Mouse (Mus musculus) cerebellum, adult 9-11 months (tissue): ENCODE results near the gene Parp9.
A peak's percentile ranks its signal among the peaks of the same experiment; 100 is the strongest.
"Not testable (repeated sequence)": the region's sequence is repeated elsewhere in the genome, so short reads cannot be mapped to it uniquely, and the experiment has no call there.

Experiments
- DNase-seq: peaks from one replicate; pipeline ENCODE4 v3.0.0; 2022

Parp9 gene

DNA sequence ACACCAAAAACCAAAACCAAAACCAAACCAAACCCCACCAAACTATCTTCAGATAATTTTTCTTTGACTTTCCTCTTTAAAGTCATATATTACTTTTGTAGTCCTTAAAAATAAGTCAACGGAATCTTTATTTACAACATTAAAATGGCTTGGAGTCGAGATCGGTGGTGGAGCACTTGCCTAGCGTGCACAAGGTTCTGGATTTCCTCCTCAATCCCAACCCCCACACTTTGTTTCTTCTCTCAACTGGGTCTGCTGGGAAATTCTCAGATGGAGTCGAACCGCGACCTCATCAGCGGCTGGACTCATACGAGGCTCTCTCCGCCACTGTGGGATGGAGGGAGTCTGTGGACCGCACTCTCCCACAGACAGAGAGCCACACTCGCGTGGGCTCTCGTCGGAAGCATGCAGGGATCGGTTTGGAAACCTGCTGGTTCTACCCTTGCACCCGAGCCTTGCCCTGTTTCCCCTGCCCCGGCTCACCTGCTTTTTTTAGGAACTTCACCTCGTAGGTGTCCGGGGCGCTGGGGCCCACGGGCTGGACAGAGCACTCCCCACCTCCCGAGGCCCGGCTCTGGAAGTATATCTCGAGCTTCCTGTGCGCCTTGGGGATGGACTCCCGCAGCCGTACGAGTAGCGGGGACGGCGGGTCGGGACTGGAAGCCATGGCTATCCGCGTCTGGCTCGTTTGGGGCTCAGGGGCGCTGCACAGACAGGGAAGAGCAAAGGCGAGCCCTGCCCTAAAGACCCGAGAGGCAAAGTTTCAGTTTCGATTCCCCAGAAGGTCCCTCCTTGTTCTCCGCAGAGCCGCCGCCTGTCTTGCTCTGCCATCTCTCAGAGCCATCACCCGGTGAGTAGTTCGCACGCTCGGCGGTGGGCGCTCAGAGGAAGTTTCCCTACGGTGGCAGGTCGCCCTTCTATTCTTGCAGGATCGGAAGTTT is at the start of gene Parp9, which contains the start of gene Dtx3l:
TSS of gene Parp9 (plus strand) at position 260 of the 941 bp plus-strand sequence.
TSS of gene Dtx3l (minus strand) at position 941 of the 941 bp plus-strand sequence.
- DNase-seq: peak; percentile 30

DNA sequence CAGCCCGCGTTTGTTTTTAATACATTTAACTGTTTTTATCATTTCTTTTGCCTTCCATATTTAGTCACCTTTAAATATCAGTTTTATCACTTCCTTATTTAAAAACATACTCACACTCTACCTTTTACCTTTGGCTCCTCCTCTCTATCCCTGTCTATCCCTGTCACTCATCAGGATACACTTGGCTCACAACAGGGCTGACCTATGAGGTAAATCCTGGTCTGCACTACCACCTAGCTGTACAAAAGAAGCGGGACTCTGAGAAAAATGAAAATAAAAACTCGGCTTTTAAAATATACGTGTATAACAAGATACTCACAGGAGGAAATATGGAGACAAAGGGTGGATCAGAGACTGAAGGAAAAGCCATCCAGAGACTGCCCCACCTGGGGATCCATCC is 49.4 kb upstream of the Parp9 start:
- DNase-seq: no peak

DNA sequence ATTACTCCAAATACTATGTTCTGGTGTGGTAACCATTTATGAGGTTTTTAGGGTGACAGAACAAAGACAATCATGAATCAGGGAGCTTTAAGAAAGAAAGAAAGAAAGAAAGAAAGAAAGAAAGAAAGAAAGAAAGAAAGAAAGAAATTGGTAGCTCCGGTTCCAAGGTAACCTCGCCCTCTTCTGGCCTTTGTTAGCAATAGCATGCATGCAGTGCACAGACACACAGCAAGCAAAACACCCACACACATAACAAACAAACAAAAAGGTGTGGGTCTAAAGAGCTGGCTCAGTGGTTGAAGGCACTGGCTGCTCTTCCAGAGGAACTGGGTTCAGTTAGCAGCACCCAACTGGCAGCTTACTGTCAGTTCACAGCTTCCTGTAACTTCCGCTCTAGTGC is 47.6 kb upstream of the Parp9 start:
- no peak for DNase-seq

DNA sequence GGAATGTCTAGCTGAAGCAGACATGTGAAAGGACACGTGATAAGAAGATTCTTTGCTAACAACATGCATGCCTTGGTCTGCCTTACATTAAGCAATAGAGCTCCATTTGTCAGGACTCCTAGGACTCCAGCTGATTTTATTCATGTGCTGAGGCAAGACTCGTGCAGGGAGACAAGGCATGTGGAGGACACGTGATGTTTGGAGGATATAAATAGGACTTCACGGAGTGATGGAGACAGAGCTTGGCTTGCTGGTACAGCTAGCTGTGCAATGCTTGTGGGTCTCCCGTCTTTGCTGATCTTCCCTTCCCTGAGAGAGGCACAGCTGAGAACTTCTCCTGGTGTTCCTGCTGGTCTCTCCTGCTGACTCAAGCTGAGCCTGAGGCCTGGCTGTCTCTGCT is 46.7 kb upstream of the Parp9 start:
- DNase-seq: not testable (repeated sequence)

DNA sequence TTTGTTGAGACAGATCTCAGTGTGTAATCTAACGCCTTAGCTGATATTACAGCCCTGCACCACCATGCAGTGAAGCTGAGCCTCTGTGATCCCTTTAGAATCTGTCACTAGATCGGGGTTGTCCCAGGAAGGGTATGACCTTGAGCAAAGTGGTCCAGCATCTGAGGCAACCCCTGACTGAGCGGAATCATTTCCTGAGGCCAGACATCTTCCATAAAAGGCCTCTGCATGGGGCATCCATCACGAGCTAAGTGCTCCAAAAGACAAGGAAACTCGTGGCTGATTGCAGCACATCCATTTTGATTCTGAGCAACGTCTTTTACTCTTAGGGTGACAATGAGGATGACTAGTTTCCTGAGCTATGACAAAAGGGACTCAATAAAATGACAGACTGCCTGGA is 43.3 kb upstream of the Parp9 start:
- no peak for DNase-seq

DNA sequence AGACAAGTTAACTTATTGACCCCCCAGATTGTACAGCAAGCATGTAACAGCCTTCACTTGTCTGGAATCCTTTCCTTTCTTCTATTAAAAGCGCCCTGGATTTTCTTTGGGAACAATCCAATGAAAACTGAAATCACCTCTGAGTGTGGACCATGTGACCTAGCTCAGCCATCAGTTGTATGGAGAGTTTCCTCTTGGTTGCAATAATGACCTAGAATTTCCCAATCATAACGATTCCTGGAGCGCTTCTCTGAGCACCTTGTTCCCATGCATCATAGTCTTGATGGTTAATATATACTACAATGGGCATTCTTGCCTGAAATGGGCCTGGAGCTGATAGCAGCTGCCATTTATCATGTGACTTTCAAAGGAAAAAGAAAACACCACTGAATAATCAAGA is 37.7 kb upstream of the Parp9 start:
- no peak for DNase-seq

DNA sequence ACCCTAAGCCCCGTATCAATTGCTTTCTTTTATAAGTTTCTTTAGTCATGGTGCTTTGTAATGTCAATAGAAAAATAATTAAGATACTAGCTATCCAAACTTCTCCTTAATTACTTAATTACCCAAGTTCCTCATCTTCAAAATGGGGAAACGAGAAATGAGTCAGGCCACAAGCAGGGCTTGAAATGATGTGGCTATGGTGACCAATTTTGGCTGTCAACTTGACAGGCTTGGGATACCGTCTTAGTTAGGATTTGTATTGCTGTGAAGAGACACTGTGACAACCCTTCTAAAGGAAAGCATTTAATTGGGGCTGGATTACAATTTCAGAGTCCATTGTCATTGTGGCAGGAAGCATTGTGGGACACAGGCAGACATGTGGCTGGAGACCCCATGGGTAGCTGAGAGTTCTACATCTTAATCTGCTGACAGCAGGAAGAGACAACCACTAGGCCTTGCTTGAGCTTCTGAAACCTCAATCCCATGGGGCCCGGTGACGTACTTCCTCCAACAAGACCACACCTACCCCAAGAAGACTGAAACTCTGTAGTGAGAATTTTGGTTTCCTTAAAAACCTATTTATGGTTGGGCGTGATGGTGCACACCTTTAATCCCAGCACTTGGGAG is 35.1 kb upstream of the Parp9 start:
- no peak for DNase-seq

DNA sequence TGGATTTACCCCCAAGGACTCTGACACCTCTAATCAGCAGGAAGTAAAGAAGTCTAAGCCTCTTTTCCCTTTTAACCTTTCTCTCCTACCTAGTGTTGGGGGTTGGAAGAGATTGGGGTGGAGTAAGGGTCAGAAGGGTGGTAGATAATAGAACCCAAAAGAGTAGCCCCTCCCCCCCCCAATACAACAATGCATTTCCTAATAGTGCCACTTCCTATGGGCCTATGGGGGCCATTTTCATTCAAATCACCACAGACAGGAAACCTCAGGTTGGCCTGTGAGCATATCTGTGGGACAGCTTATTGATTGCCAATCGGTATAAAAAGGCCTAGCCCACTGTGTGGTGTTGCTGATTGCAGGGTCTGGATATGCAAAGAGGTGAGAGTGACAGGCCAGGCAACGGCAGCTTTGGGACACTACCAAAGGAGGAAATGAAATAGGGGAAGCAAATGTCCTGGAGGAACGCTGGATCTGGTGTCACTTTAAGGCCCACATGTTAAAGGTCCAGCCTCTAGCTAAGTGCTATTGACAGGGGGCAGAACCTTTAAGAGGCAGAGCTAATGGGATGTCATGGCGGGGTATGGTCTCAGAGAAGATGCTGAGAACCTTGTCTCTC is 34.0 kb upstream of the Parp9 start:
- DNase-seq: no peak

DNA sequence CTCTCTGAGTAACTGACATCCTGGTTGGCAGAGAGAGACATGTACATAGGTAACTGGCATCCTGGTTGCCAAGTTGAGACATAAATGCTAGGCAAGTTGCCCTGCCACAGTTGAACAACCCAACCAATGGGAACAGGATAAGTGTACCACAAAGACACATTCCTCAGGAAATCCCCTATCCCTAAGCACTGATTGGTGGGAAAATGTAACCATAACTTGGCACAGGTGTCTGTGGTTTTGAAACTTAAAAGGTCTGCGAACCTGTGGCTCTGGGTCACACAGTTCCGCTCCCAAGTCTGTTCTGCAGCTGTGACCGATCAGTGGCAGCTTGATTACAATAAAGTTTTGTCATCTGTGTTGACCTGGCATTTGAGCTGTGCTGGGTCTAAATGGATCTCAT is 32.9 kb upstream of the Parp9 start:
- DNase-seq: no peak

DNA sequence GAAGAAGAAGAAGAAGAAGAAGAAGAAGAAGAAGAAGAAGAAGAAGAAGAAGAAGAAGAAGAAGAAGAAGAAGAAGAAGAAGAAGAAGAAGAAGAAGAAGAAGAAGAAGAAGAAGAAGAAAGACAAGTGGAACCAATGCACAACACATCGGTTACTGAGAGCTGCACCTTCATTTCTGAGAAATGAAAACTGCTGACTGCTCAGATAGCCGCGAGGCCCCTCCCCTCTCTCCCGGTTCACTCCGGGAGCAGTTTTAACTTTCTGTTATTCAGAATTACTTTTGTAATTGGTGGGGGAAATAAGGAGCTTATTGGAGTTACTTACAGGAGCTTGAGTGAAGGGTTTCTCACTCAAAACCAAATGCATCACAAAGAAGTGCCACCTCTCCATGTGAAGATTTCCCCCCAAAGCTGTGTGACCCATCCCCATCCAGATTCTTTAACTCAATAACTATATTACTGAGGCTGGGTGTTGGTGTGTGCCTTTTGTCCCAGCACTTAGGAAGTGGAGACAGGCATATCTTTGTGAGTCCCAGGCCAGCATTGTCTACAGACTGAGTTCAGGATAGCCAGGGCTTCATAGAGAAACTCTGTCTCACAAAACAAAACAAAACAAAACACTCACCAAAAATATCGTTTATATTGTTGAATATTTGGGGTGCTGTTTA is 32.3 kb upstream of the Parp9 start:
- no peak for DNase-seq

DNA sequence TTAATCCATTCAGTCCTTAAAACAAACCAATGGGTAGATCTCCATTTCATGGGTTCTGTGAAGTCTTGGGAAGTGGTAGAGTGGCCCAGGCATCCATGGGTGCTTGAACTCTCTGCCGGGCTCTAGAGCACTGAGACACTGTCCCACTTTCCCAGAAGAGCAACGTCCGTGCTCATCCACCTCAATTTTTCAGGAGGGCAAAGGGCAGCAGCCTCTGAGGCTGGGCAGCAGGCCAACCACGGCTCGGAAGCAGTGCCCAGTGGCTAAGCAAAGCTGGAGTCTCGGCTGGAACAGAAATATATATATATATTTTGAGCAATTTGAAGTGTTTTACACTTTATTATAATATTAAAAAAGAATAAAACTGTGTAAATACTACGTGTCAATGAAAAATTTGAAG is 31.4 kb upstream of the Parp9 start:
- no peak for DNase-seq

DNA sequence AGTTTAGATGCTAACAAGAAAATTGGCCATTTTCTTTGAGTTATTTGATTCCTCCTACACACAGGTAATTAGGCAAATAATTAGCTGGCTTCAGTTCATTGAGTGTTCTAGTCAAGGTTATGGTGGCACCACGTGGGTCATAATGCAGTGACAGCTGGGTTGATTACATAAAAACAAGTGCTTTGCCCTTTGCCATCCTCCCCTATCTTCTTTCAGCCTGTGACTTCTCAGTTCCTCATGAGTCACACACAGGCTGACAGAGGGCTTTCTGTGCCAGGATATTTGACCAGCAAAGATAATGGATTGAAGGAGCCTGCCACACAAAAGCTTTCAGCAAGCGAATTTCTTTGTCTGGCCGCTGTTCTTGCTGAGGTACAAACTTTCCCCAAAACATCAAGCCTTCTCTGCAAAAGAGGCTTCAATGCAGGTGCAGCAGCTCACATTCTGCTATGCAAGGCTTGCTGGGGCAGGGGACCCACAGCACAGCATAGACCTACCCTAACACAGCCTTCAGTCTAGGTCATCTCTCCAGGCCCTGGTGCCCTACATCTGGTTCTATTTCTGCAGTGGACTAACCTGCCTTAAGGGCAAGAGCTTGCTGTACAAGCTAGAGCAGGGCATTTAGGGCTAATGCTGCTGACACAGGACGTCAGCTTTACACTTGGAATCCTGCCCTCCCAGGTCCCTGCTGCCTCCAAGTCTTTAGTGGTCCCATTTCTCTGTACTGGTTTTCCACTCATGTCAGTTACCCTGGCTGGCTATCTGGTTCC is 30.7 kb upstream of the Parp9 start:
- DNase-seq: peak; percentile 16

DNA sequence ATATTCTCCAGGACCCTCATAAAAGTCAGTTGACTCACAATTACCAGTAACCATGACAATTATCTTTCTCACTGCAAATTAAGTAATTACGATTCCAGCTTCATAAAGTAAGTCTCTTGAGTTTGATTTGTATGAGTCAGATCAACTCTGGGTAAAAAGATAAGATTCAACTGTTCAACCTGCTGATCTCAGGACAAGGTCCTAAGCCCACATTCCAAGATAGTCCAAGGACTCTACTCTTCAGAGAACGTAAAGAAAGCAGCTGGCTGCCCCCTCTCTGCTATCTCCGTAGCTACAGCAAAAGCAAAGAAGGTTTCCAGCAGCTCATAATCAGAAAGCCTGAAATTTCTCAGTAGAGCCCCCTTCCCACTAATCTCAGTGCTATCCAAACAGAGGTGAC is 26.8 kb upstream of the Parp9 start:
- no peak for DNase-seq

DNA sequence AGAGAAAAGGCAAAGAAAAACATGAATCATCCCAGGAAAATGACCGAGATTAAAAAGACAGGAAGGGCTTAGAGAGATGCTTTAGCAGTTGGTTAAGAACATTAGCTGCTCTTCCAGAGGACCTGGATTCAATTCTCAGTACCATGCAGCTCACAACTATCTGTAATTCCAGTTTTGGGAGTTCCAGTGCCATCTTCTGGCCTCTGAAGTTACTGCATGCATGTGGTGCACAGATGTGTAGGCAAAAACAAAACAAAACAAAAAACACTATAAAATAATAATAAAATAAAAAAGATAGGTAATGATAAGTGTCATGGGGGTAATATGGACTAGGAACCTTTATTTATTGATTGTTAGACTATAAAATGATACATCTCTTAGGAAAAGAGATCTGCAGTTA is 24.7 kb upstream of the Parp9 start:
- DNase-seq: no peak

DNA sequence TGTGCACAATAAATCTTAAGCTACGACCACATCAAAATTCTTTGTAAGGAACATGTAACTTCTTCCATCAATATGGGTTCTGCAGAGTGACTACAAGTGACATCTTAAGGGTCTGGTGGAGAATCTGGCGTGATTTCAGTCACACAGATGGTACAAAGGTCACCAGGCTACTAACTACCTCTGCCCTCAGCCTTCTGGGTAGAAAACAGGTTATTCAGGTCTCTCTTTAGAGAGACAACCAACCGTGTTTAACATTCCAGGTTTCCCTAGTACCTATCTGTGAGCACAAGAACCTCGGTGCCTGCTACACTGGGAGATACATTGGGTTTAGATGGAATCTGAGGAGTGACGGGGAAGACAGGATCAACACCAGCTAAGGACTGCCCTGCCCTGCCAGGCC is 24.0 kb upstream of the Parp9 start:
- no peak for DNase-seq

DNA sequence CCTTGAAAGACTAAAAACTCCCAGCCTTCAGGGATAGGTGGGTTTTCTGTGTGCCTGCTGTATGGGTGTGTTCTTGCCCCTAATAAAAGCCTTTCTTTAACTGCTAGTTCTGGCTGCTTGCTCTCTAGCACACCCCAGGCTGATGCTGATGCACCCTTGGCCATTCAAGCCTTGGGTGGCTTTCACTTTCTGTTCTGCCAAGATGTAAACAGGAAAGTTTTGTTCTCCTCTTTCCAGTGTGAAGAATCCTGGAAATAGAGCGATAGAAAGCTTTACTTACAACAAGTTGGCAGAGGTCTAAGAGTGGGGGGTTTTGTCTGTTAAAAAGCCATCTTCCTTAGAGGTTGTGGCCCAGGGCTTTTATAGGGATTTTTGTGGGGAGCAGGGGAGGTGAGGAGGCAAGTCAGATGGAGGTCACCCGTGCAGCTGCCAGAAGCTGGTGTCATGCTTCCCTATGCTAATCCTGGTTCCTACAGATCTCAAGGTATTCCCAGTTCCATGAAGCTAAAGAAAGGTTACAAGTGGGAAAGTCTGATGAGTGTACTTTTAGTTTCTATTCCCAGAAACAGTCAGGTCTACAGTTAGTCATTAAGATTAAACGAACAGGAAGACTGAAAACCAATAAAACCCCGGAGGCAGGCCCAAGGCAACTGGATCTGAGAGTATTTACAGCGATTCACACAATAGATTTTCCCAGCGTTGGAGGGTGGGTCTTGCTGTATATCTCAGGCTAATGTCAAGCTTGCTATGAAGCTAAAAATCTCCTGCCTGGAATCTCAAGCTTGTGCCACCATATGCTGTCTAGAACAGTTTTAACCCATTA is 19.3 kb upstream of the Parp9 start:
- no peak for DNase-seq

DNA sequence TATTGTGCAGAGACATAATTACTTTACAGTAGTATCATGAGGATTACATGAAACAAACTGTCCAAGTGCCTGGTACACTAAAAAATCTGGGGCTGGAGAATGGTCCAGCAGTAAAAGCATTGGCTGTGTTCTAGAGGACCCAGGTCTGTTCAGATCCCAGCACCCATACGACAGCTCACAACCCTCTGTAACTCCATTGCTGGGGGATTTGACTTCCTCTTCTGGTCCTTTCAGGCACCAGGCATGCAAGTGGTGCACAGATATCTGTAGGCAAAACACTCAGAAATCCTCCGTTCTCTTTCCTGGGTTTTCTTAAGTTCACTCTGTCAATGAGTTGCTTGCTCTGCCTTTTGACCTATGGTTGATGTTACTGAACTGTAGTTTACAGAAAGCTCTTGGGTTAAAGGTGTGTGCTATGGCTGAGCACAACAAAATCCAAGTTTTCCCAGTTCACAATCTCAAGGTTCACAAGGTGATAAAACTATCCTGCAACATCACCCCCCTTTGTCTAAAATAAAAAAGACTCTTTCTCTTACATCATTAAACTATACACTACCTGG is 16.5 kb upstream of the Parp9 start:
- no peak for DNase-seq

DNA sequence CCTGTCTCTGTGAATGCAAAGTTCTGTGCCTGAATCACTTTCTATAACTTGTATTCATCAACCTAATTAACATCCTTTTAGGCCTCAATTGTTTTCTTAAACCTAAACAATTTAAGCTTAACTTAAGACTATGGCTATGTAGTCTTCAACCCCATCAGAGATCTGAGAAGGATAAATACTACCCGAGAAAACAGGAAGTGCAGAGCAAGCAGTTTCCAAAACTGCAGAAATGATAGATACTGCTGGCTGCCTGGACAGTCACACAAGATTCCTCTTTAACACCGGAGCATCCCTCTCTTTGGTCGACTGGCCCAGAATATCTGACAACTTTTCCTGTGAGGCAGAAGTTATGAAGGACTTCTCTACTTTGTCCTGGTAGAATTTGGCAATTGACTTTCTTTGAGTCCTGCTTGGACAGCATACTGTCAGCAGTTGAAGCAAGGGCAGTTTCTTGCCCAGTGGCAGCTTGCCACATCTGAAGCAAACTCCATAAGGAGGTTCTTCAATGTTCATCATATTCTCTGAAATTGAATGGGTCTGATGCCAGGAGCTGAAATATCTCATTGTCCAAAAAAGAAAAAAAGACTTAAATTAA is 15.9 kb upstream of the Parp9 start:
- DNase-seq: no peak

DNA sequence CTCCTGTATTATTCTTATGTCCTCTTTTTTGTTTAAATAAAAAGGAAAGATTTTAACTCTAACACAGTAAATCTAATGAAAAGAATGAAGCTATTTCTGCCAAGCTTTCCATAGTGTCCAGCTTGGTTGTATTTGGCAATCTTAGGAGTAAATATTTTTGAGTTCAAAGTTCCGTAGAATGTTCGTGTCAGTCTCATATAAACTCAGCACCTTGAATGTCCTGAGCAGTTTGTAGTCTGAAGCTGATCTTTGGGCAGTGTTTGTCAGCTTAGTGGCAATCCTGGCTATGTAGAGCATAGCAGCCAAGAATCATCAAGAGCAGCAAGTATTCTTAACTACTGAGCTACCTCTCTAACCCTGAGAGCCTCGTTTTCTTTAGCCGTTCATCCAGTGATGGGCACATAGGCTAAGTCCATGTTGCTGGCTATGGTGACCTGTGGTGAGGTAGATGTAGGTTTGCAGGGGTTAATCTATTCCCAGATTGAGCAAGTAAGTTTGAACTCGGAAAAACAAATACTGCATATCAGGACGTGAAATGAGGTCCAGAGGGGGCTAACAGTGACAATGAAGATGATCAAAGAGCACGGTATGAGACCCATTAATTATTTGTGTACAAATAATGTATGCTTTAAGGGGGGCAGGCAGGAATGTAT is 14.6 kb upstream of the Parp9 start:
- DNase-seq: no peak

DNA sequence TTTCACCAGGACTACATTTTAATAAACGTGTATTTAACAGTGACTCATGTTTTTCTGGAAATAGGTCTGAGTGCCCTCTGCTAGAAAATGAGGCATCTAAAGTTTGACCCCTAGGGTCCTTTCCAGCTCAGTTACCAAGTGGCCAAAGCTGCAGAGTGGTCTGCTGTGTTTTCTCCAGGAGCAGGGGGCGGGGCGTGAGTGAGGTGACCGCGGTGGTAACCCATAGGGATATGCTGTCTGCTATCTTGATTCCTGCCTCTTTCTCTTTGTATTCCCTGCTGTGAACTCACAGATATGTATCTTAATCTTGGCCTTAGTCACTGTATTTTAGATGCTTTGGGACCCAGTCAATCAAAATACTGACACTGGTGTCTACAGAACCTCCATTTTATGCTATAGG is 13.9 kb upstream of the Parp9 start:
- DNase-seq: no peak
